Mouse (Mus musculus) spleen, adult 2 months (tissue): ENCODE results near the gene Zfp777.

Experiments
- CTCF ChIP-seq: fragments of 200-500 bp; IDR thresholded peaks from 2 replicates; pipeline ENCODE4 v1.5.1; 2011; ENCODE audit warnings: mild to moderate bottlenecking, inconsistent platforms; ENCODE audit not compliant: insufficient read depth, insufficient read length, insufficient replicate concordance; ENCODE audit errors: extremely low read depth
- POLR2A ChIP-seq: fragments of 200-500 bp; IDR thresholded peaks from 2 replicates; pipeline ENCODE4 v1.6.1; 2011; ENCODE audit warnings: low read depth, low read length, inconsistent platforms

DNA sequence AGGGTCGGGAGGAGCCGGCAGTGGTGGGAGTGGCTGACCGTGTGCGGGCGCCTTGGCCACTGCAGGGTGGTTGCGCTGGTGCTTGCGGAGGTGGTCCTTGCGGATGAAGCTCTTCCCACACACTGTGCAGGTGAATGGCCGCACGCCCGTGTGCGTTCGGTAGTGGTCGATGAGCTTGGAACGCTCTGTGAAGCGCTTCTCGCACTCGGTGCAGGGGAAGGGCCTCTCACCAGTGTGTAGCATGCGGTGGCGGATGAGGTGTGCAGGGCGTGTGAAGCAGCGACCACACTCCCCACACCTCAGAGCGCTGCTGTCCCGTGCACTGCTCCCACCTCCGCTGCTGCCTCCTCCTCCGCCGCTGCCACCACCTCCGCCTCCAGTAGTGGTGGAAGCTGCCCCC is 15.2 kb upstream of the Zfp777 start:
- TF ChIP-seq POLR2A: no peak
- no peak for TF ChIP-seq CTCF
